Mouse (Mus musculus): Measurements from ENCODE around the gene Txnrd1.

GRCm38 (mm10) chr10:82808155-82808554 lies 25.6 kb upstream of the Txnrd1 start:
- TF ChIP-seq CTCF (conservative IDR thresholded peaks at IDR 0.05; ENCODE audit: low read length) = no peak
- no peak for TF ChIP-seq POU5F1 (IDR thresholded peaks at IDR 0.05; ENCODE audit: borderline replicate concordance, low read length)
- no peak for TF ChIP-seq NANOG (IDR thresholded peaks at IDR 0.05; ENCODE audit: borderline replicate concordance, low read length)
